Mouse (Mus musculus): ENCODE data around the gene Ntng1. TPM values are rescaled to one million over a fixed set of nuclear protein-coding genes. Genes with fewer than 3 reads are reported as not detected.

The Ntng1 gene
- polyA plus RNA-seq, 2 experiments: 5.7 to 7.4 TPM

DNA sequence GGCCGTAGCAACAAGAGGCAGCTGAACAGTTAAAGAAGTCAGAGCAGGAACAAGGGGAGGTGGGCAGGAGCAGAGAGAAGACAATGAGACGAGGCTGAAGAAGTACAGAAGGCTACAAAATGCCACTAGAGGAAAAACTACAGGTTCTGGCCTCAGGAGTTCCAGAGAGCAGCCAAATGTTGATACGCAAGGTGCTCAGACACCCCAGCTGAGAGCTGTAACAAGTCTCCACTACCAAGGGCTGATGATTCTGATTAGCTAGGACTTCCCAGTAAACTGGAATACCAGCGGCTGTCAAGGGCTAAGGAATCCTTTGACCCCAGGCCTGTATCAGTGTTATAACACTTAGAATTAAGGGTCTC, 148.2 kb downstream of the Ntng1 start:
- DNase-seq (ENCODE audit: low spot score): no peak
- Histone ChIP-seq H3K9ac (ENCODE audit: low read depth, low read length, severe bottlenecking) (no peak overlapping the region), H3K4me3 (replicated peaks; ENCODE audit: low read length) (no peak overlapping the region), H3K9me3 (ENCODE audit: control insufficient read depth, low read length) (no peaks in the 10 kb centered on the region), H3K36me3 (ENCODE audit: control insufficient read depth, insufficient read depth, low read length) (no peaks in the 10 kb centered on the region), H3K27me3 (ENCODE audit: control insufficient read depth, insufficient read depth, low read length) (no peaks in the 10 kb centered on the region), H3K27ac (replicated peaks; ENCODE audit: low read depth, low read length) (no peak overlapping the region), H3K4me1 (ENCODE audit: control insufficient read depth, insufficient read depth, low read length) (0 out of 2 replicates have a peak, but pooled peaks cover 2% of the 10 kb centered on the region), H3K4me2 (replicated peaks; ENCODE audit: low read depth, low read length, severe bottlenecking) (no peak overlapping the region)
- 60% methylated on average over 4 of the region's 4 CpGs for WGBS
- ATAC-seq (ENCODE audit: low FRiP score, low read depth): no peak
- no peak for TF ChIP-seq POLR2A (IDR thresholded peaks at IDR 0.05; ENCODE audit: borderline replicate concordance, extremely low read depth, insufficient read depth, insufficient read length)

DNA sequence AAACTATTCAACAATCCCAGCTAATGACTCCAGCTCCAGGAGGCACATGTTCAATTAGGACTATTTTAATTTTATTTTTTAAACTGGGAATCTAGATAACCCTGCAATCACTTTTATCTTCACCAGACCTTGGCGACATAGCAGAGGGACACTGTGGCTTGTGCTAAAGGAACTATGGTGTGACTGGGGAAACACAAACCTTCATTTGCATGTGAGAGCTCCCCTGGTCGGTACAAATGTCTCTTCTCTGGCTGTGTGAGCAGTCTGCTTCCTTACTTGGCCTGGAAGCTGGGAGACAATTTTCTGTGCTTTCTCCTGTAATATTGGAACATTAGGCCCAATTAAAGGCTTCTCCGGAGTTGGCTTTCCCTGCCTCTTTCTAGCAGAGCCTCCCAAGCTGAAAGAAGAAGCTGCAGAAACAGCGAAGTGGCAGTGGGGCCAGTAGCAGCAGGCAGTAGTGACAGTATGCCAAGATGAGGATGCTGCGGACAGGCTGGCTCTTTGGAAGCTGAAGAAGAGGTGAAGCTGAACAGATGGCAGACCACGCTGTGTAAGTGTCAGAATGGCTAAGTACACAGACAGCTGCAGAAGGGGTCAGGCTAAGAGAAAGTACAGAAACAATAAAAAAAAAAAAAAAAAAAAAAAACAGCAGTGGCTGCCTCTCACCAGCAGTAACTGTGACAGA, 148.7 kb downstream of the Ntng1 start:
- WGBS: 32% methylated on average over 6 of the region's 6 CpGs
- no peak overlapping the region for H3K9ac ChIP-seq (ENCODE audit: low read depth, low read length, severe bottlenecking)
- H3K9me3 ChIP-seq (ENCODE audit: control insufficient read depth, low read length): no peaks in the 10 kb centered on the region
- ATAC-seq (ENCODE audit: low FRiP score, low read depth) (peak; percentile 75), DNase-seq (ENCODE audit: low spot score) (no peak)
- H3K4me2 ChIP-seq (replicated peaks; ENCODE audit: low read depth, low read length, severe bottlenecking): no peak overlapping the region
- no peak overlapping the region for H3K27ac ChIP-seq (replicated peaks; ENCODE audit: low read depth, low read length)
- no peak for TF ChIP-seq POLR2A (IDR thresholded peaks at IDR 0.05; ENCODE audit: borderline replicate concordance, extremely low read depth, insufficient read depth, insufficient read length)
- 0 out of 2 replicates have a peak, but pooled peaks cover 2% of the 10 kb centered on the region for H3K4me1 ChIP-seq (ENCODE audit: control insufficient read depth, insufficient read depth, low read length)
- no peaks in the 10 kb centered on the region for H3K27me3 ChIP-seq (ENCODE audit: control insufficient read depth, insufficient read depth, low read length)
- no peaks in the 10 kb centered on the region for H3K36me3 ChIP-seq (ENCODE audit: control insufficient read depth, insufficient read depth, low read length)
- no peak overlapping the region for H3K4me3 ChIP-seq (replicated peaks; ENCODE audit: low read length)

DNA sequence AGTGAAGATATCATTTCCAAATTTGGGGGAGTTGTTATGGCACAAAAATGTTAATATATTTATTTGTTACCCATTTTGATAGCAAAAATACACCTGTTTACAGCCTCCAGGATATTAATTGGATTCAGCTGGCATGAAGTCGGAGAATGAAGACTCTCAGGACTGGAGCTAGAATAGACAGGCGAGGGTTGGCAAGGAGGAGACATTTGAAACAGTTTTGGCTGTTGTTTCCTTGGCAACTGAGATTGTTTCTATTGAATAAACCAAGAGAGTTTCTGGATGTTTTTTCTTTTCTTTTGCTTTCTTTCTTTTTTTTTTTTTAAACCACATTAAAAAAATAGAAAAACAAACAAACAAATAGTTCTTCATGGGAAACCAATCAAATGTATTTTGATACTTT, 159.7 kb downstream of the Ntng1 start:
- no peak for TF ChIP-seq POLR2A (IDR thresholded peaks at IDR 0.05; ENCODE audit: borderline replicate concordance, extremely low read depth, insufficient read depth, insufficient read length)
- DNase-seq (ENCODE audit: low spot score) (no peak), ATAC-seq (ENCODE audit: low FRiP score, low read depth) (no peak)
- Histone ChIP-seq H3K9me3 (ENCODE audit: control insufficient read depth, low read length) (no peaks in the 10 kb centered on the region), H3K27ac (replicated peaks; ENCODE audit: low read depth, low read length) (no peak overlapping the region), H3K9ac (ENCODE audit: low read depth, low read length, severe bottlenecking) (no peak overlapping the region), H3K27me3 (ENCODE audit: control insufficient read depth, insufficient read depth, low read length) (no peaks in the 10 kb centered on the region), H3K36me3 (ENCODE audit: control insufficient read depth, insufficient read depth, low read length) (no peaks in the 10 kb centered on the region), H3K4me2 (replicated peaks; ENCODE audit: low read depth, low read length, severe bottlenecking) (no peak overlapping the region), H3K4me1 (ENCODE audit: control insufficient read depth, insufficient read depth, low read length) (no peaks in the 10 kb centered on the region), H3K4me3 (replicated peaks; ENCODE audit: low read length) (no peak overlapping the region)
- 60% methylated on average over 2 of the region's 2 CpGs for WGBS

DNA sequence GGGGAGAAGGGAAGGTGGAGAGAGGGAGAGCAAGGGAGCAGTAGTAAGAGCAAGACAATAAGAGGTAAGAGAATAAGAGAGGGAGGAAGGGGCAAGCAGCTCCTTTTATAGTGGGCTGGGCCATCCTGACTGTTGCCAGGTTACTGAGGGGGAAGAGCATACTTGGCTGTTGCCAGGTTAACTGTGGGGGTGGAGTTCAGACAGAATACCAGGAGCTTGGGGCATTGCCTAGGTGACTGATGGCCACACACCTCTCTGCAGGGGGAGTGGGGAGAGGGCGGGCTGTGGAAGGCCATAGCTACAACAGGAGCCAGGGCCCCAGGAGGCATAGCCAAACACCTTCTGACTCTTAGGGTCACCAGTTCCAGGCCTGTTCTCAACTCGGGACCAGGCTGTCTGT, 166.2 kb downstream of the Ntng1 start:
- ATAC-seq (ENCODE audit: low FRiP score, low read depth): no peak
- WGBS: 76% methylated on average over 2 of the region's 2 CpGs
- no peak overlapping the region for H3K4me3 ChIP-seq (replicated peaks; ENCODE audit: low read length)
- H3K27me3 ChIP-seq (ENCODE audit: control insufficient read depth, insufficient read depth, low read length): no peaks in the 10 kb centered on the region
- no peaks in the 10 kb centered on the region for H3K9me3 ChIP-seq (ENCODE audit: control insufficient read depth, low read length)
- no peak overlapping the region for H3K27ac ChIP-seq (replicated peaks; ENCODE audit: low read depth, low read length)
- no peaks in the 10 kb centered on the region for H3K4me1 ChIP-seq (ENCODE audit: control insufficient read depth, insufficient read depth, low read length)
- TF ChIP-seq POLR2A (IDR thresholded peaks at IDR 0.05; ENCODE audit: borderline replicate concordance, extremely low read depth, insufficient read depth, insufficient read length): no peak
- no peaks in the 10 kb centered on the region for H3K36me3 ChIP-seq (ENCODE audit: control insufficient read depth, insufficient read depth, low read length)
- no peak overlapping the region for H3K9ac ChIP-seq (ENCODE audit: low read depth, low read length, severe bottlenecking)
- DNase-seq (ENCODE audit: low spot score): no peak
- no peak overlapping the region for H3K4me2 ChIP-seq (replicated peaks; ENCODE audit: low read depth, low read length, severe bottlenecking)

DNA sequence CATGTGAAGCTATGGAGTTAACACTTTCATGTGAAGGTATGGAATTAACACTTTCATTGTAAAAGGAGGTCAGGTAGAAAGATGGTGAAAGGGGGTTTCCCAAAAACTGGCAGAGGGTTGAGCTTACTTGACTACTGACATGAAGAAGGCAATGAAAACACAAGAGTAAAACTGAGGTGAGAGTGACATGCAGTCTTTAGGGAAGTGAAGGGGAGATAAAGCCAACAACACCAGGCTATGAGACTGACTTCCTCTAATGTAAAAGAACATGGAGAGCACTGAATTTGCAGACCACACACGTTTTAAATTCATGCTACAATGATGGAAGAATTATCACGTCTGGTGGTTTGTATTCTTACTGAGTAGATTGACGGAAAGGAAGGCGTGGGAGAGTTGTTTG, 168.7 kb downstream of the Ntng1 start:
- no peaks in the 10 kb centered on the region for H3K36me3 ChIP-seq (ENCODE audit: control insufficient read depth, insufficient read depth, low read length)
- TF ChIP-seq POLR2A (IDR thresholded peaks at IDR 0.05; ENCODE audit: borderline replicate concordance, extremely low read depth, insufficient read depth, insufficient read length): no peak
- WGBS: 70% methylated on average over 4 of the region's 4 CpGs

More for the DNA sequence above, 168.7 kb downstream of the Ntng1 start:
- ATAC-seq (ENCODE audit: low FRiP score, low read depth): no peak
- Histone ChIP-seq H3K4me3 (replicated peaks; ENCODE audit: low read length) (no peak overlapping the region), H3K27me3 (ENCODE audit: control insufficient read depth, insufficient read depth, low read length) (no peaks in the 10 kb centered on the region), H3K4me1 (ENCODE audit: control insufficient read depth, insufficient read depth, low read length) (no peaks in the 10 kb centered on the region), H3K9ac (ENCODE audit: low read depth, low read length, severe bottlenecking) (no peak overlapping the region), H3K27ac (replicated peaks; ENCODE audit: low read depth, low read length) (no peak overlapping the region), H3K4me2 (replicated peaks; ENCODE audit: low read depth, low read length, severe bottlenecking) (no peak overlapping the region), H3K9me3 (ENCODE audit: control insufficient read depth, low read length) (no peaks in the 10 kb centered on the region)
- no peak for DNase-seq (ENCODE audit: low spot score)
